Mouse (Mus musculus): Measurements from ENCODE around the gene Heg1. TPM values are rescaled to one million over a fixed set of nuclear protein-coding genes. Genes with fewer than 3 reads are reported as not detected.

Gene Heg1
- polyA plus RNA-seq, 1 experiment from 2014 or later = 16.1 TPM

Other genes starting within 250 kb of the Heg1 start
- gene Slc12a8, start 167.0 kb upstream of the Heg1 start, polyA plus RNA-seq (2015; fragmentation: Nextera tagmentation; extraction: Ambion mirVana) = 4.2 and 5.1 TPM in 2 replicates
- 31.5 and 37.0 TPM in 2 replicates for gene Muc13, start 109.7 kb downstream of the Heg1 start, polyA plus RNA-seq (2015; fragmentation: Nextera tagmentation; extraction: Ambion mirVana)
- gene Itgb5, start 145.3 kb downstream of the Heg1 start, polyA plus RNA-seq (2015; fragmentation: Nextera tagmentation; extraction: Ambion mirVana) = 15.0 and 15.2 TPM in 2 replicates

Measured in stomach, embryonic 16.5 days (tissue).